Mouse (Mus musculus) layer of hippocampus, adult 11-12 months (tissue): ENCODE measurements around the gene Pik3r1.

Source experiments
- DNase-seq: peaks from one replicate; pipeline ENCODE4 v3.0.0; 2022; ENCODE audit warnings: low spot score

Pik3r1 gene

DNA sequence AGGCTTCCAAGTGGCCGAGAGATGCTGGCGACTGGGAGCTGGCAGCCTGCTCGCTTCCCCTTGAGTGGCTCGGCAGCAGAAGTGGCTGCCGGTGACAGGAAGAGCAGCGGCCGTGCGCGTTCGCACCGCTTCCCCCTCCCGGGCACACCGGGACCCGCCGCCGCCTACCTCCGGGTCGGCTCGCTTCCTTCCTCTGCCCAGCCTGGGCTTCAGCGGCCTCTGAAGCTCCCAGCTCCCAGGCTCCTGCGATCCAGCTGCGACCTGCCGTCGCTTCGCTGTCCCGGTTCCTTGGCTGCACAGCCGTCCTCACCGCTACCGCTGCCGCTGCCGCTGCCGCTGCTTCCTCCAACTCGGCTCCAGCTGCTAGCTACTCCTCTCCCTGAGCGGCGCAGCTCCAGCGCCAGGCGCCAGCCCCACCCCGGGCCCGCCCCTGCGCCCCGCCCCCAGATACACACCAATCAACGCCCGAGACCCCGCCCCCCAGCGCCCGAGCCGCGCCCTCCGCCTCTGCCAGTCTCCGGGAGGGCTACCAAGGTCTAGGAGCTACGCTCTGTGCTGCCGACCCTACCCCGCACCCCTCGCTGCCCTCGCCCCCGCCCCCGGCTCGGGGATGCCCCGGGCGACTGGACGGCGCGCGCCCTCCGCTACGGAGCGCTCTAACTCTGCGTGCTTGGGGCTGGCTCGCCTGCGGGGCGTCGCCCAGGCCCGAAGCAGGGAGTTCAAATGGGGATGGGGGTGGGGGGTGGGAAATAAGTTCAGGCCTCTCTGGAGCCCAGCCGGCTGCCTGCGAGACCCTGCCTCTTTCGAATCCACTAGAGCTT is at the start of gene Pik3r1:
Gene Pik3r1 (minus strand): TSS at position 409 of the 821 bp plus-strand sequence.
- peak; percentile 96 for DNase-seq

DNA sequence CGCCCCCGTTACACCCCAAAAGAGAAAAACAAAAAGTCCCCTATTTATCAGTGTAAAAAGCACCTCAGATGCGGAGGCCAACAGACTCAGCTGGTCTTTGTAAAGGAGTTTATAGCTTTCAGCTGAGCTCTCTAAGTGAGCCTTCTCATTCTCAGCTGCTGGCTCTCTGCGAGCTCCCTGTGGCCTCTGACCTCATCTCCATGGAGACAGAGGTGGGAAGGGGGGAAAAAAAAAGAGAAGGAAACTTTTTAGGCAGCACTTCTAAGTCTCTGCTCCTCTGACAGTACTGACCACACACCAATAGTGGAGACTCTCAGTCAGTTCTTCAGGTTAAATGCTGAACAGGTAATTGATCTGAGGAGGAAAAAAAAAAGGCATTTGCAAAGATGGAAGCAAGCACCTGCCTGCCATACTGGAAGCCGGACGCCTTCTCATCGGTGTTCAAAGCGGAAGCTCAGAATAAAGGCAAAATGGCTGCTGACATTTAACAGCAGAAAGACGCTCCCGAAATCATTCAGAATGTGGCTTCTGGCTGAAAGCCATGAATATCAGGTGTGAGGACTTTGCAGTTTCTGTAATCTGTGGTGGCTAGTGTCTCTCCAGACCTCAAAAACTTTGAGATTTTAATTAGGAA is 45.4 kb upstream of the Pik3r1 start:
- no peak for DNase-seq

DNA sequence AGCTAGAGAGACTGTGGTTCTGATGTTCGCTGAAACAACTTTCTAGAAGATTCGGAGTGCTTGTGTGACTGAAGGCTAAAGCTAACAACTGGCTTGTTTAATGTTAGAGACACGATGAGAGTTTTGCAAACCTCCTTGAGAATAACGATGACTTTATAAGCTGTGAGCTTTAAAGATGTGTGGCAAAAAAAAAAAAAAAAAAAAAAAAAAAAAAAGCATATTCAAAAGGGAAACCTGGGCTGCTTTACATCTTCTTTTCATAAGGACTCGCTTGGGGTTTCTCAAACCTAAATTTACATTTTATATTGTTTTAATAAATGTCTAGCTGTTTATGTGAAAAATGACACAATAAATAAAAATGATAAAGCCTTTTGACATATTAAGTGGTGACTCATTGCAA is 44.3 kb upstream of the Pik3r1 start:
- DNase-seq: no peak

DNA sequence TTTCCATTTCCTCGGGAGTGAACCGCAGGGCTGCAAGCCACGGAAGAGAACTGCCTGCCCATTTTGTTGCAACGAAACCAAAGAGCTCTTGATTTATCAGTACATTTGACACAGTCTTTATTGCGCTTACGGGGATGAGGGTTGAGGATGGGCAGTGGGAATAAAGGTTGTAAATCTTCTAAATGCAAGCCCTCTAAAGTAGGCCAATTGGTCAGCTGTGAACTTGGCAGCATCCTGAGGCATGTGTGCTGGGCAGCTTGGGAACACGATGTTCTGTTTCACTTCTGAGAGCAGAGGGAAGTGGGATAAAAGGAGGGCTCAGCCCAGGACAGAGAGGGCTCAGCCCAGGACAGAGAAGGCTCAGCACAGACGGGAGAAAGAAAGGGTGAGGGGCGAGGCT is 43.9 kb upstream of the Pik3r1 start:
- peak; percentile 46 for DNase-seq

DNA sequence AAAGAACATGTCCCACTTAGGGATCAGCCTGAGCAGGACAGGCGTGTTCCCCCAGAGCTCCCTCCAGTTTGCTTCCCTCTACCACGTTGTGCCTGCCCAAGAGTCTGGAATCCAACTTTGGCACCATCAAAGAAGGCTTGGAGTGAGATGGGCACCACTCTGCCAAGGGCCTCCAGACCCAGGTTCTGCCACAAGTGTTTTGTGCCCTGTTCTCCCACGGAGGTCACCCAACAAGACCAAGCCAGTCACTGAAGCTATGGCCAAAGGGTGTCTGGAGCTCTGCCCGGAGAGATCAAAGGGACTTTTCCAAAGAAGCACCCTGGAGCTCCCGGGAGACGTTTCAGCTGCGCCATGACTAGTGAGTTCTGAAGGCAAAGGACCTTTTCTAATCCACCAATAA is 42.6 kb upstream of the Pik3r1 start:
- DNase-seq: peak; percentile 47

DNA sequence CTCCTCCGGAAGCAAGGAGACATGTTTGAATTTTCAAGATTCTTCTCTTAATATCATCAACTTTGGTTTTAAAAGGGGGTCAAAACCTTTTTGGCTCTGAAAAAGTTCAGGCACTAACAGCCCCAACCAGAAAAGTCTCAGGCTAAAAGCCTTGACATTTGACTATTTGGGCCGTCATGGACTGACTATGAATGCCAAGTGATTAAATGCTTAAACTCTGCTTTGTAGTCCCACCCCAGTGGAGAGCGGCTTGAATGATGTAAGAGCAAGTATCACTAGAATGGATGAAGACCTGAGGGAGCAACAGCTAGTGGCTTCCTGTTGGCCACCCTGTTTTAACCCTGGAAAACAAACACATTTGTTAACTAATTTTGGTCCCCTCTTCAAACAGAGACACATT is 41.8 kb upstream of the Pik3r1 start:
- DNase-seq: no peak

DNA sequence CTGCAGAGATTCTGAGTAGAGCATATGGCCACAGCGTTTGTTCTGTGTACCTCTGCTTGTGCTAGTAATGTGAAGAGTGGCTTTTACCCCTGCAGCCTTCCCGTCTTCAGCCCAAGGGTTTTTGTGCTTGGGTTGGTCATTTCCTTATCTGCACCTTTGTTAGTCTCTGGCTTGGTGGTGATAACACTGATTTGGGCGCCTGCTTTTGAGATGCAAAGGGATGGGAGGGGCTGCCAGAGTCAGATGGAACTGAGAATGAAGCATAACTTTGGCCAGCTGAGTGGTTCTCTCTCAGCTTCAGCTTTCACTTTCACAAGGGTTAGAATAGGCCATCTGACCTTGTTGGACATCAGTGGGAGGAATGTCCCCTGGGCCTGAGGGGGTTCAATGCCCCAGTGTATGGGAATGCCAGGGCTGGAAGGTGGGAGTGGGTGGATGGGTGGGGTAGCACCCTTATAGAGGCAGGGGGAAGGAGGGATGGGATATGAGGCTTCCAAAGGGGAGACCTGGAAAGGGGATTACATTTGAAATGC is 37.6 kb upstream of the Pik3r1 start:
- DNase-seq: no peak

DNA sequence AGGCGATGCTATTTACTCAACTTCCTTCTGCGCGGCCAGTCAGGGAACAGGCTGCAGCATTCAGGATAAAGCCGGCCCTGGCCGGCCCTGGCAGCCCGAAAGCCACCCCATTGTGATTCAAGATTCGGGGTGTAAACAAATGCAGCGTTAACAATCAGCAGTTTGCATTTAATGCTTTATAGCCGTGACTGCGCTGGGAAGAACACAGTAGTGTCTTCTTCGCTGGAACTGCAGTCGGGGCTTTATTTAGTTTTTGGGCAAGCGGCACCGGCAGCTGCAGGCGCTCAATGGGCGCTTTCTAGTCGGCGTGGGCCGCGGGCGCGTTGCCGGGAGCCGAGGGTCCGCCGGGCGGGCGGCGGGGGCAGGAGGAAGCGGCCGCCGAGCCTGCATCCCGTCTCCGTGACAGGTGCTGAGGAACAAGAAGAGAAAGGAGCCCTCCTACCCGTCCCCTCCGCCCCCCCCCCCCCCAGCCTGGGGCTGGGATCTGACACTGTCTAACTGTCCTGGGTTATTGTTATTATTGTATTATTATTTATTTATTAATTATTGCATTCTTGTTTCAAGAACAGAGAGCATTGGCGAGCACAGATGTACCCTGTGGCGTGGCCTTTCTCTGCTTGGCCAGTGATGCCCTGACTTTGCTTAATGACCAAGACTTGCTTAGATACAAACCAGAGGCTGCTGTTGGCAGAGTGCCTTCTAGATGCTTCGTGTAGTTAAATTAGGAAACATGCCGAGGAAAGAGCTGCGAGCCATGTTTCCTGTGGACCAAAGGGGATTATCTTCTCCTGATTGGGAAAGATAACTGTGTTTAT is 33.6 kb upstream of the Pik3r1 start:
- DNase-seq: peak; percentile 72

DNA sequence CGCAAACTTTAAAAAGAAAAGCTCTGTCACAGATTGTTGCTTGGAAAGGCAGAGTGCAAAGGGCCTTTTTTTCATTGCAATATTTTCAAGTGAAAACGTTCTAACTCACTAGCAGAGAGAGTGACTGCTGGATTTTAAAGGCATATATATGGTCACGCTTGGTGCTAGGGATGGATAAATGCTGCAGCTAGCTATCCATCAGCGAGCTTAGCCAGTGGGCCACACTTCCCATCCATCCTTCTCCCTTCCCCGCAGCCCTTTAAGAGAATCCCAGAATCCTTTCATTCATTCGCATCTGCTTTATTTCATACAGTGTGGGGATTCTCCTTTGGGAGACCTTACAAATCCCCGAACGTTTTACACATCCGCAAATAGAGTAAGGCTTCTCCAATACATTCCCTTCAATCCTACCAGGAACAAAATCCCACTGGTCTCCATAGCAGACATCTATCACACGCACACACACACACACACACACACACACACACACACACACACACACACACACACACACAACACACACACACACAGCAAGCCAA is 32.9 kb upstream of the Pik3r1 start:
- DNase-seq: no peak

DNA sequence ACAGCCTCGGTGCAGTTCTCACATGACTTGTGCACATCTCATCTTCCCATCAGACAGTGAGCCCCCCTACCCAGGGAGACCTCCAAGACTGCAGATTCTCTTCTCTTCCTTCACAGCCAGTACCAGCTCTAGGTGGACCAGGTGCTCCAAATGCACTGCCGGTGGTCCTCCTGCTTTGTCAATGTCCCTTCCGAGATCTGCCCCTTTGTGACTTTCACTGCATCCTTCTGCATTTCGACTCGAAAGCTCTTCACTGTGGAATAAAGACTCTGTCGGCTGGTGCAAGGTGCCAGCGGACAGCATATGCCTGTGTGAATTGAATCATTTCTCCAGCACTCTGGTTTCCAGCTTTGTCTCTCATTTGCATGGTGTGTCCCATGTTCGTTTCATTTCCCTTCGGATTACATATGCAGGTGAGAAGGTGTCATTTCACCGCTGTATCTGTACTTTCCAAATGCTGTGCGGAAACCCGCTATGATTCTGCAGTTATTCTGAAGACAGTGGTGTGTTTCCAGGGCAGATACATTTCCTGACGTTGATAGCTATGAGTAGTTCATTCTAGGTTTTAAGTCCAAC is 32.1 kb upstream of the Pik3r1 start:
- no peak for DNase-seq

DNA sequence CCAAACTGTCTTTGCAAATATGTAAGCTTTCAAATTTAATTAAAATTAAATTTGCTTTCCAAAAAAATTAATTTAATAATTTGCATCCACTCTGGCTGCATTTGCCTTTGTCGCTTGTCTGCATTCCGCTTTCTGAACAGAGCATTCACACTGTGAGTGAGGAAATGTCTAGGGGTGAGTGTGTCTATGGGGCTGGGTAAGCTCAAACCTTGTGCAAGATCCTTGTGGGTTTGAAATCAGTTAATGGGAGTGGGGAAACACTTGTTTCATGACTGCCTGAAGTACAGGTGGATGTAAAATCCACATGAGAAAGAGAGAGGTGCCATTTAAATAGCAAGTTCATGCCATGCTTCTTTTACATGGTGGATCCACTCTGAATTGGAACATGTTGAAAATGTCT is 31.3 kb upstream of the Pik3r1 start:
- no peak for DNase-seq

DNA sequence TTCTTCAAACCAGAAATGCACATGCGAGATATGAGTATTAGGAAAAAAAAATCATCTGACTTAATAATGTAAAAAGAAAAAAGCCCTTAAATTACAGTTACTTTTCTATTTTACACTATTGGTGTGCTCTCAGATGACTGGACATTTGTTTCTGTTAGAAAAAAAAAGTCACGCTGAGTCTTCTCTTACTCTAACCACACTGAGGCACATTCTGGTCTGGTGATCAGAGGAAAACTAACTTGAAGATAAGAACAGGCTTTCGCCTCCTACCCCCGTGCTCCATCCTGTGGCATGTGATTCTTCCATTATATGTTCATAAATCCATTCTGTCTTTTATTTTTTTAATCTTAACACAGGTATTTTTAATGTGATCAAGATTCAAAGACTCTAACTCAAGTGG is 30.5 kb upstream of the Pik3r1 start:
- no peak for DNase-seq

DNA sequence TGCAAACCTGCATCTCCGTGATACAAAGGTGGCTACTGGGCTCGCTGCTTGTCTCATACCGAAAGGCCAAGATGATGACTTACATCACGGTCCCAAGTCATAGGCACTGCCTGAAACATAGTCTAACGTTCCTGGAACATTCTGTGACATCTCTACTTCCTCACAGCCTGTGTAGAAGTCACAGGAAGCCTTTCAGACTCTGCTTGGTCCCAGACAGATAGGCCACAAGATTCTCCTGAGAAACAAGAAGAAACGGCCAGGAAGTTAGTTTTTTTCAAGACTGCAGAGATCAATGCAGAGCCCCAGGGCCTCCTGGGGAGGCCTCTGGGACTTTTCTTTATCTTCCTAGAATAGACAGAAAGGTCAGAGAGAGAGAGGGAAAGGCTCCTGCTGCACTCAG is 29.0 kb upstream of the Pik3r1 start:
- DNase-seq: no peak

DNA sequence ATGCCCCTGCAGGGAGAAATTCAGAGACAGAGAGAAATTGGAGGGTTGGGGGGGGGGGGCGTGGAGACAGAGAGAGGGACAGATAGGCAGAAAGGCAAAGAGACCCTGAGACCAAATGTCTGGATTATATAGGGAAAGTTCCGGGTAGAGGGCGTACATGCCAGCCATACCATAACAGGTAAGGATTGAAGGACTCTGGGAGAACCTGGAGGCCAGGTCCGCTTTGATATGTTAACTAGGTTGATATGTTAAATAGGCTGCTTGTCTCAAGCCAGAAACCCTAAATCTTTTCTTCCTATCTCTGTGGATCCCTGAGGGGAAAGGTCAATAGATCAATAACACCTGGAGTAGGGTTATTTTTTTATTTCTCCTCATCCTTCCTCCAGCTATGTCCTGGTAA is 17.7 kb upstream of the Pik3r1 start:
- no peak for DNase-seq

DNA sequence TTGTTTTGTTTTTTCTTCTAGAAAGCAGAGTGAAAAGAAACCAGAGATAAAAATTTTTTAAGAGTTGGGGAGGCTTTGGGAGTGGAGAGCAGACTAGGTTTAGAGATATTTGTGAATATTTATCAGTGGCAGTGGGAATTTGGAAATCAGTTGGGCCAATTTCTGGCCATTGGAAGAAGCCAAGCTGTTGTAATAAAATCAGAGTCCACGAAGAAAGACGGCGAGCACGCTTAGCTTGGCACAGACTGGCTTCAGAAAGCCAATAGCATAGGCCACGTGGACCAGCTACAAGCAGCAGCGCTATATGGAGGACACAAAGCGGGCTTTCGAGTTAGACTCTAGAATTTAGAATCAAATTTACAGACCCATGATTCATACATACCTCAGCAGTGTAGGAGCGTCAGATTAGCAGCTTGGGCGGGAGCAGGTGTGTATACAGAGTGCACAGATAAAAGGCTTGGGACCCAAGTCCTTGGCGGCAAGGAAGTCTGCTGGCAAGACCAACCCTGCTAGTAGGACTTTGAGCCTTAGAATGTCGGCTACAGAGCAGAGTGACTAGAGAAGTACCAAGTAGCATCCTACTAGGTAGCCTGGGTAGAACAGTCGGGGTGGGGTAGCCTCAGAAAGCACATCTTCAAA is 16.8 kb upstream of the Pik3r1 start:
- no peak for DNase-seq

DNA sequence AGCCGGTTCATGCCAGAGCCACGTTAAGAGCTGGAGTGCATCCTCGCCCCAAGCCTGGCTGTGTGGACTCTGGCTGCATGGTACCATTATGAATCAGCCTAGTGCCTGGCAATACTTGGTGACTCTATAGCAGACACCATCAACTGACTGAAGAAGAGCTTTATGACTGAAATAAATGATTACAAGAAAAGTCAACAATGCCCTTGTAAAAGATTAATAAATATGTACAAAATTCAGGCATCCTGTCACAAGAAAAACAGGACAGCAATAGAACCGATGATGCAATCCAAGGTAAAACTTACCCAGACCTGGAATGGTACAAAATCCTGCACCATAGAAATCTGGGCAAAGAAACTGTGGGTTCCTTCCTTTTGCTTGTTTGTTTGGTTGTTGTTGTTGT is 11.0 kb upstream of the Pik3r1 start:
- no peak for DNase-seq

DNA sequence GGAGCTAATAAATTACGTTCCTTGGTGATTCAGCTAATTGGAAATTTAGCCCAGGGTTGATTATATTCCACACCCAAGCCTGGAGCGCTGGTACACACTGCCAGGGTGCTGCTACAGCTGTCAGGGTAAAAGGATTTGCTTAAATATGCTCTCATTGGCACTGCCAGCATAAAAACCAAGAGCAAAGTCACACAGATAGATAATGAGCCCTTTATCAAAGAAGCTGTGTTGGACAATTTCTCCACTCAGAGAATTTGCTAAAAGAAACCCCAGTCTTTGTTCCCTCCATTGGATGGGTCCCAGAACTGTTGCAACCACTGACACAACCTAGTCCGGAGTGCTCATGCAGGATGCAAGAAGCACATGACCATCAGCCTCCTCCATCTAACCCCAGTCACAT is 9.8 kb upstream of the Pik3r1 start:
- peak; percentile 53 for DNase-seq

DNA sequence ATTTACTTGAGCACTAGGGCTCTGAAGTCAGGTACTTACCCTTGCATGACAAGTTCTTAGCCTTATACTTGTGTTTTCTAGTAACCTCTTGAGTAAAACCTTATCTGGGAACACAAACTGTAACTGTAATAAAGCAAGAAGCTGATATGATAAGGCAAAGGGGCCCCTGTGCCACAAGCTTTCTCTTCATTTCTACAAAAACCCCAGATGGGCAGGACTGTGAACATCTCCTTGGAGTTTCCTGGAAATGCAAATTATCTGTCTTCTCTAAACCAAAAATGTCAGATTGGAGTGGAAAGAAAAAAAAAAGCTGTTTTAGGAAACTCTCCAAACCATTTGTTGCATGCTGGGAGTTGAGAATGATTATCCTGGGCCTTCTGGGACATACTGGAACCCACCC is 3.1 kb upstream of the Pik3r1 start:
- DNase-seq: no peak

DNA sequence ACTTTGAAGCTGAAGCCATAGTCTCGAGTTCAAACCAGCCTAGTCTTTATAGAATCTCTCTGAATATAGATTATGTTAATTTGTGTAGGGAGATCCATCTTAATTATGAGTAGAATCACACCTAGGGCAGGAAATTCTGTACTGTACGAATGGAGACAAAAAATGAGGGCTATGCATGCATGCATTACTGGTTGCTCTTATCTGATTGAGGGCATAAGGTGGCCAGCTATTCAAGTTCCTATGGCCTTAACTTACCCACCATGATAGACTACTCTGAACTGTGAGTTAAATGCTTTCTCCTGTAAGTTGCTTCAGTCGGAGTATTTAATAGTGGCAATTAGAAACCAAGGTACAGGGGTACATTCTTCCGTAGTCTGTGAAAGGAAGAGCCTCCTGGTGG is 1.9 kb upstream of the Pik3r1 start:
- DNase-seq: no peak

DNA sequence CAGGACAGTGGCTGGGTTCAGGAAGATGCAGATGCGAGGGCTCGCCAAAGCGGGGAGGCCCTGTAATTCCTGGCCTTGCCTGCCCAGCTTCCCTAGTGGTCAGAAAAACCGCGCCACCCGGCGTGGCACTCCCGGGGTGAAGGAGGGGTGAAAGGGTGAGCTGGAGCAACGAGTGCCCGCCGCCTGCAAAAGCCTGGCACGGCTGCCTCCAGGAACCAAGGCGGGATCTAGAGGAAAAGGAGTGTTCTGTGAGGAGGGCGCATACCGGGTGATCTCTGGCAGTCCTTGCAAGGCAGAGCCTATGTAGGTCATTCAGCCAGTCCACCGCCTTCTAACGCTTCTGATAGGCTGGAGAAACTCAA is 594 bp upstream of the Pik3r1 start:
- DNase-seq: peak; percentile 75

DNA sequence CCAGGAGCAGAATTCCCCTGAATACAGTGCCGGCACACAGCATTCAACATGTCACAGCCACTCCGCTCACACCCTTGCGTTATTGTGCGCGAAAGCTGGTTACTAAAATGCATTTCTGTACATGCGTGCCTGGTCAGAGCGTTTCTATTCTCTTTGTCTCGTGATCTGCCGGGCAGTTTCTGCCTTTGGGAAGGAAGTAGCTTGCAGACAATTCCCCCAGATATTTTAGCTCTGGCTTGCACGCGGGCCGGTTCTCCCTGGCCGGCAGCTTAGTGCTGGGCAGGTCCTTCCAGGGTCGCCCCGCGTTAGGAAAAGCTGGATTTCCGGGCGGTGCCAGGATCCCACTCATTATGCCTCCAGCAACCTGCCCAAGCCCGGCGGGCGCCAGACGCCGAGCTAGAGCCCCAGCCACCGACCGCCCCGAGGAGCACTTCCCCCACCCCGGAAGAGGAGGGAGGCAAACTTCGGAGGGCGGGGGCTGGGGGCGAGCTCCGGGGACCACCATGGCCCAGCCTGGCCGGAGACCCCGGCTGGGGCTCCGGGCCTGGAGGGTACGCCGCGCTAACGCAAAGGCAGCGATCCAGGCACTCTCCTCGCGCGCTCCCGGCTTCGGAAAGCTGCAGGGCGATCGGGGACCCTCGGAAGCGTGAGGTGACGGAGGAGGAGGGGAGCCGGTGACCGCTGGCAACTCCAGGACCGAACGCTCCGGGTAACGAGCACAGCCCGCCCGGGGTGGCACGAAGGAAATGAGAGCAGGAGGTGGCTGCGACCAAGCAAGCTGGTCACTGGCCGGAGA is 806 bp downstream of the Pik3r1 start:
- peak; percentile 36 for DNase-seq
